Mouse (Mus musculus) CD4-positive, CD25-positive, alpha-beta regulatory T cell, adult 4 months (primary cell): ENCODE measurements around the gene Tcl1. TPM values are rescaled to one million over a fixed set of nuclear protein-coding genes. Genes with fewer than 3 reads are reported as not detected.
"Not testable (repeated sequence)": the region's sequence is repeated elsewhere in the genome, so short reads cannot be mapped to it uniquely, and the experiment has no call there.

ENCODE experiments used
- ATAC-seq: one replicate; pipeline ENCODE4 v1.8.0; 2017
- polyA plus RNA-seq, 2 experiments: library from polyadenylated mRNA; unstranded; fragments of 100-300 nt; shearing (Covaris generic); gene quantifications; one replicate each; pipeline ENCODE4 v1.2.1; 2017

The Tcl1 gene
- polyA plus RNA-seq, 2 experiments from 2014 or later: not detected

- not testable (repeated sequence) for ATAC-seq
Measured at GRCm38 (mm10) chr12:105176044-105176443, 46.5 kb downstream of the Tcl1 start, which contains the start of gene Tcl1b5. Gene Tcl1b5 (plus strand): TSS chr12:105176344.

GRCm38 (mm10) chr12:105174318-105174717 lies 48.3 kb downstream of the Tcl1 start:
- ATAC-seq: not testable (repeated sequence)

- no peak for ATAC-seq
Measured at GRCm38 (mm10) chr12:105173366-105173765, 49.2 kb downstream of the Tcl1 start.

Other genes starting within 250 kb of the Tcl1 start
- gene Syne3, start 213.0 kb downstream of the Tcl1 start, polyA plus RNA-seq: 1 to 10 TPM; 1.6 to 5.5 TPM
- 1 to 10 TPM; 3.3 to 8.5 TPM for gene Glrx5, start 190.1 kb downstream of the Tcl1 start, polyA plus RNA-seq
- not detected for gene Tcl1b2, start 76.8 kb downstream of the Tcl1 start, polyA plus RNA-seq
- gene Tcl1b1, start 63.1 kb downstream of the Tcl1 start, polyA plus RNA-seq: not detected
- not detected for gene Tcl1b5, start 46.4 kb downstream of the Tcl1 start, polyA plus RNA-seq
- gene Tcl1b3, start 31.8 kb downstream of the Tcl1 start, polyA plus RNA-seq: not detected
- not detected for gene Tcl1b4, start 20.8 kb downstream of the Tcl1 start, polyA plus RNA-seq
- gene Tunar, start 111.1 kb upstream of the Tcl1 start, polyA plus RNA-seq: not detected
- gene D430019H16Rik, start 231.1 kb upstream of the Tcl1 start, polyA plus RNA-seq: under 1 TPM; 0.39 to 0.70 TPM